ENCODE assay signal across 19 mouse cellular contexts in genomic region chr16:74234393-74235059, GRCm38 (mm10).
DNase-seq lines count a peak whose midpoint lies in the region; ATAC-seq lines count a peak whose summit lies in the region.
"Had no signal": no experiment of that assay in that cellular context is flagged by ENCODE, and none has a peak within 500 bp of the region (broad histone marks: within the 10 kb centered on the region; RNA-seq: fewer than 3 reads in every experiment).

No protein-coding gene starts in this region.

- no peak overlapping the region for H3K4me3 ChIP-seq in embryonic facial prominence, embryonic 14.5 days (ENCODE audit: low read depth, low read length)
- H3K4me3 ChIP-seq in embryonic facial prominence, embryonic 10.5 days: no peak overlapping the region
- no peak overlapping the region for H3K4me3 ChIP-seq in forebrain, embryonic 12.5 days (replicated peaks)
- H3K4me3 ChIP-seq in hindbrain, embryonic 14.5 days (replicated peaks; ENCODE audit: low read length): no peak overlapping the region
- H3K4me3 ChIP-seq in neural tube, embryonic 12.5 days: no peak overlapping the region
- H3K4me3 ChIP-seq: heart, embryonic 12.5 days; liver, embryonic 15.5 days; myocyte had no signal

- H3K4me2 ChIP-seq in embryonic facial prominence, embryonic 14.5 days (ENCODE audit: low read depth, low read length): no peak overlapping the region
- H3K4me2 ChIP-seq in forebrain, embryonic 12.5 days: no peak overlapping the region
- H3K4me2 ChIP-seq in hindbrain, embryonic 14.5 days (replicated peaks): no peak overlapping the region
- no peak overlapping the region for H3K4me2 ChIP-seq in neural tube, embryonic 12.5 days (replicated peaks)
- H3K4me2 ChIP-seq: heart, embryonic 12.5 days; liver, embryonic 15.5 days had no signal

- no peak for DNase-seq in embryonic facial prominence, embryonic 14.5 days (ENCODE audit: low spot score)
- no peak for DNase-seq in embryonic facial prominence, embryonic 10.5 days (ENCODE audit: low spot score)
- no peak for DNase-seq in hindbrain, embryonic 14.5 days (ENCODE audit: low spot score)
- DNase-seq in urinary bladder, postnatal 14 days (ENCODE audit: low spot score): no peak
- no peak for DNase-seq in kidney, adult 9 months
- DNase-seq in lung, postnatal 36 days: no peak
- DNase-seq: cerebellum, postnatal 14 days; heart, postnatal 36 days; kidney, postnatal 10 days; thymus, postnatal 36 days had no signal

- 74% methylated on average over 6 of the region's 6 CpGs for WGBS in embryonic facial prominence, embryonic 14.5 days
- 73% methylated on average over 6 of the region's 6 CpGs for WGBS in embryonic facial prominence, embryonic 10.5 days
- 55% methylated on average over 6 of the region's 6 CpGs for WGBS in forebrain, embryonic 12.5 days
- WGBS in hindbrain, embryonic 14.5 days: 45% methylated on average over 6 of the region's 6 CpGs
- WGBS in neural tube, embryonic 12.5 days: 61% methylated on average over 6 of the region's 6 CpGs

- H3K27ac ChIP-seq in embryonic facial prominence, embryonic 14.5 days (replicated peaks; ENCODE audit: low read depth, low read length): no peak overlapping the region
- no peak overlapping the region for H3K27ac ChIP-seq in embryonic facial prominence, embryonic 10.5 days (replicated peaks)
- peak overlapping the region; percentile 50; the same call in 1 of the 2 replicates for H3K27ac ChIP-seq in forebrain, embryonic 12.5 days
- peak overlapping the region; percentile 64 for H3K27ac ChIP-seq in hindbrain, embryonic 14.5 days
- H3K27ac ChIP-seq in neural tube, embryonic 12.5 days: no peak overlapping the region
- H3K27ac ChIP-seq: liver, embryonic 15.5 days had no signal

- no peaks in the 10 kb centered on the region for H3K9me3 ChIP-seq in embryonic facial prominence, embryonic 14.5 days (ENCODE audit: control insufficient read depth, low read length)
- H3K9me3 ChIP-seq in embryonic facial prominence, embryonic 10.5 days: no peaks in the 10 kb centered on the region
- no peaks in the 10 kb centered on the region for H3K9me3 ChIP-seq in forebrain, embryonic 12.5 days
- H3K9me3 ChIP-seq in hindbrain, embryonic 14.5 days (ENCODE audit: control insufficient read depth, low read length): no peaks in the 10 kb centered on the region
- H3K9me3 ChIP-seq in neural tube, embryonic 12.5 days: no peaks in the 10 kb centered on the region
- H3K9me3 ChIP-seq: G1E; heart, embryonic 12.5 days; liver, embryonic 15.5 days had no signal

- peak; percentile 74; the same call in 1 of the 2 replicates for ATAC-seq in embryonic facial prominence, embryonic 14.5 days (ENCODE audit: low read depth)
- ATAC-seq in forebrain, embryonic 12.5 days (ENCODE audit: low FRiP score): peak; percentile 86
- peak; percentile 71; the same call in 1 of the 2 replicates for ATAC-seq in hindbrain, embryonic 14.5 days (ENCODE audit: low FRiP score)
- 0 out of 2 replicates have a peak, but pooled peaks have one; percentile 50 for ATAC-seq in neural tube, embryonic 12.5 days (ENCODE audit: low FRiP score, low read depth)
- ATAC-seq: CD4-positive, CD25-positive, alpha-beta regulatory T cell, adult 4 months; intestine, embryonic 16.5 days; lung, postnatal 0 days had no signal

- no peaks in the 10 kb centered on the region for H3K4me1 ChIP-seq in embryonic facial prominence, embryonic 14.5 days (ENCODE audit: control insufficient read depth, insufficient read depth, low read length)
- H3K4me1 ChIP-seq in embryonic facial prominence, embryonic 10.5 days: no peaks in the 10 kb centered on the region
- peaks cover 6% of the 10 kb centered on the region; the same call in 1 of the 2 replicates for H3K4me1 ChIP-seq in forebrain, embryonic 12.5 days
- H3K4me1 ChIP-seq in hindbrain, embryonic 14.5 days (replicated peaks; ENCODE audit: control insufficient read depth, insufficient read depth, low read length): 0 out of 2 replicates have a peak, but pooled peaks cover 7% of the 10 kb centered on the region
- H3K4me1 ChIP-seq in neural tube, embryonic 12.5 days: peaks cover 3% of the 10 kb centered on the region; the same call in 1 of the 2 replicates
- H3K4me1 ChIP-seq: heart, embryonic 12.5 days; liver, embryonic 15.5 days had no signal

- H3K9ac ChIP-seq in embryonic facial prominence, embryonic 14.5 days (ENCODE audit: low read depth, low read length): no peak overlapping the region
- no peak overlapping the region for H3K9ac ChIP-seq in forebrain, embryonic 12.5 days
- H3K9ac ChIP-seq in hindbrain, embryonic 14.5 days: no peak overlapping the region
- H3K9ac ChIP-seq in neural tube, embryonic 12.5 days: no peak overlapping the region
- H3K9ac ChIP-seq: heart, embryonic 12.5 days; liver, embryonic 15.5 days had no signal

- no peaks in the 10 kb centered on the region for H3K36me3 ChIP-seq in embryonic facial prominence, embryonic 14.5 days (ENCODE audit: control insufficient read depth, insufficient read depth, low read length)
- H3K36me3 ChIP-seq in embryonic facial prominence, embryonic 10.5 days (replicated peaks): no peaks in the 10 kb centered on the region
- no peaks in the 10 kb centered on the region for H3K36me3 ChIP-seq in forebrain, embryonic 12.5 days (replicated peaks)
- H3K36me3 ChIP-seq in hindbrain, embryonic 14.5 days (replicated peaks; ENCODE audit: control insufficient read depth, insufficient read depth): no peaks in the 10 kb centered on the region
- H3K36me3 ChIP-seq in neural tube, embryonic 12.5 days: no peaks in the 10 kb centered on the region
- H3K36me3 ChIP-seq: G1E; heart, embryonic 12.5 days; liver, embryonic 15.5 days had no signal

- H3K27me3 ChIP-seq in embryonic facial prominence, embryonic 14.5 days (replicated peaks; ENCODE audit: control insufficient read depth, insufficient read depth, low read length): no peaks in the 10 kb centered on the region
- H3K27me3 ChIP-seq in embryonic facial prominence, embryonic 10.5 days (replicated peaks; ENCODE audit: low read depth, poor library complexity, severe bottlenecking): no peaks in the 10 kb centered on the region
- no peaks in the 10 kb centered on the region for H3K27me3 ChIP-seq in forebrain, embryonic 12.5 days
- no peaks in the 10 kb centered on the region for H3K27me3 ChIP-seq in hindbrain, embryonic 14.5 days (ENCODE audit: control insufficient read depth, insufficient read depth, low read length)
- no peaks in the 10 kb centered on the region for H3K27me3 ChIP-seq in neural tube, embryonic 12.5 days (replicated peaks)
- H3K27me3 ChIP-seq: heart, embryonic 12.5 days; liver, embryonic 15.5 days had no signal

Comparison
In these comparisons a context has a peak if more than half of its experiments do, and no peak if none do; other contexts are left out.
1. H3K27ac ChIP-seq: peak in forebrain, embryonic 12.5 days (single experiment) and hindbrain, embryonic 14.5 days (single experiment); none in embryonic facial prominence, embryonic 14.5 days (single experiment), embryonic facial prominence, embryonic 10.5 days (single experiment) and neural tube, embryonic 12.5 days (single experiment).
2. Peak in every context shown above with its lines, with median percentiles within 50 percentile points of each other: ATAC-seq.